Mouse (Mus musculus): ENCODE measurements around the gene Cts8.

The Cts8 gene

GRCm38 (mm10) chr13:61255258-61255657 is at the start of gene Cts8:
Cts8 (minus strand) TSS chr13:61255358.
- DNase-seq: no peak

GRCm38 (mm10) chr13:61288739-61289138 is 33.6 kb upstream of the Cts8 start, which contains the start of gene Gm49398:
Gm49398 (minus strand) TSS chr13:61288839.
- DNase-seq: no peak

- peak; percentile 14 for DNase-seq
Observed at GRCm38 (mm10) chr13:61241076-61241947, 13.8 kb downstream of the Cts8 start.

- no peak for DNase-seq
Observed at GRCm38 (mm10) chr13:61203310-61203709, 51.8 kb downstream of the Cts8 start, which contains the start of gene Cts6. Cts6 (minus strand) TSS chr13:61203410.
